Mouse (Mus musculus): ENCODE measurements around the gene Klf11. TPM values are rescaled to one million over a fixed set of nuclear protein-coding genes. Genes with fewer than 3 reads are reported as not detected.
"Not testable (repeated sequence)": the region's sequence is repeated elsewhere in the genome, so short reads cannot be mapped to it uniquely, and the experiment has no call there.

Klf11 gene
- polyA plus RNA-seq, 1 experiment from 2014 or later: 13.1 TPM

DNA sequence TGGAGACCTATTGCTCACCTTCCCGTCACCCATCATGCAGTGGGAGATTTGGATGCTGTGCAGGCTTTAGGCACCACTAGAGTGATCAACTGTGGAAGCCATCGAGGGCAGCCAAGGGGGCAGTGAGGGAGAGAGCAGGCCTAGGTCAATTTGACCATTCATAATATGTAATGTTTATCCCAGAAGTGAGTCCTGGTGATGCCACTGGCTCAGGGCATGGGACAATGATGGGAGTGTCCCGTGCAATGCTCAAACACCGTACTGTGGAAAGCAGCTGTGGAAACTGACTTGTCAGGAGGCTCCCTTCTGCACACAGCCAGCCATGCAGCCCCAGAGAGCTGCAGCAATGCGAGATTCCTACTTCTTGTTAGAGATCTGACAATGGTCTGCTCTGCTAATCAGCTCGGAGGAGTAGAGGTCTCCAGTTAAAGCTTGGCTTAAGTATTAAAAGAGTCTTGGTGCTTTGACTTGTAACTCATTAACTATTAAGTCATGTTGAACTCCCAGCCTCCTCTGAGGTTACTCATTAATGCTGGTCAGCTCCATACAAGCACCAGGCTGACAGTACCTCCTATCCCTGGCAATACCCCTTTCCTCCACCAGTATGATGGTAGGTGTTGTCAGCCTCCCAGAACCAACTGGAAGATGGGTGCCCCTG is 35.1 kb downstream of the Klf11 start:
- Histone ChIP-seq H3K27ac (replicated peaks) (no peak overlapping the region), H3K27me3 (peaks cover 13% of the 10 kb centered on the region), H3K9me3 (replicated peaks) (no peaks in the 10 kb centered on the region), H3K9ac (no peak overlapping the region), H3K4me2 (replicated peaks) (no peak overlapping the region), H3K4me1 (peaks cover 18% of the 10 kb centered on the region), H3K4me3 (replicated peaks) (no peak overlapping the region), H3K36me3 (no peaks in the 10 kb centered on the region)
- WGBS: 76% methylated on average over 6 of the region's 6 CpGs
- ATAC-seq (ENCODE audit: insufficient number of reproducible peaks, low FRiP score, low TSS enrichment, low read depth): no peak

GRCm38 (mm10) chr12:24686696-24687346 is 35.7 kb downstream of the Klf11 start:
- peaks cover 6% of the 10 kb centered on the region for H3K27me3 ChIP-seq
- H3K4me2 ChIP-seq (replicated peaks): no peak overlapping the region
- no peaks in the 10 kb centered on the region for H3K36me3 ChIP-seq
- no peak for ATAC-seq (ENCODE audit: insufficient number of reproducible peaks, low FRiP score, low TSS enrichment, low read depth)
- no peaks in the 10 kb centered on the region for H3K9me3 ChIP-seq (replicated peaks)
- H3K9ac ChIP-seq: no peak overlapping the region
- peaks cover 12% of the 10 kb centered on the region for H3K4me1 ChIP-seq
- no peak overlapping the region for H3K4me3 ChIP-seq (replicated peaks)
- no peak overlapping the region for H3K27ac ChIP-seq (replicated peaks)
- WGBS: 75% methylated on average over 11 of the region's 11 CpGs

- no peak overlapping the region for H3K9ac ChIP-seq
- no peaks in the 10 kb centered on the region for H3K36me3 ChIP-seq
- H3K27ac ChIP-seq (replicated peaks): no peak overlapping the region
- no peak for ATAC-seq (ENCODE audit: insufficient number of reproducible peaks, low FRiP score, low TSS enrichment, low read depth)
- H3K4me3 ChIP-seq (replicated peaks): no peak overlapping the region
- no peak overlapping the region for H3K4me2 ChIP-seq (replicated peaks)
- H3K27me3 ChIP-seq: no peaks in the 10 kb centered on the region
- no peaks in the 10 kb centered on the region for H3K4me1 ChIP-seq
- H3K9me3 ChIP-seq (replicated peaks): no peaks in the 10 kb centered on the region
- WGBS: 85% methylated on average over 3 of the region's 3 CpGs
Observed at GRCm38 (mm10) chr12:24690351-24690750, 39.3 kb downstream of the Klf11 start.

- ATAC-seq (ENCODE audit: insufficient number of reproducible peaks, low FRiP score, low TSS enrichment, low read depth): peak; percentile 34; the same call in 1 of the 2 replicates
- WGBS: 33% methylated on average over 16 of the region's 16 CpGs
- Histone ChIP-seq H3K27ac (replicated peaks) (no peak overlapping the region), H3K9ac (no peak overlapping the region), H3K4me3 (replicated peaks) (no peak overlapping the region), H3K36me3 (no peaks in the 10 kb centered on the region), H3K9me3 (replicated peaks) (no peaks in the 10 kb centered on the region), H3K4me2 (replicated peaks) (0 out of 2 replicates have a peak overlapping the region, but pooled peaks have one; percentile 22), H3K4me1 (no peaks in the 10 kb centered on the region), H3K27me3 (no peaks in the 10 kb centered on the region)
Observed at GRCm38 (mm10) chr12:24696500-24697483, 45.7 kb downstream of the Klf11 start.

- ATAC-seq (ENCODE audit: insufficient number of reproducible peaks, low FRiP score, low TSS enrichment, low read depth): no peak
Observed at GRCm38 (mm10) chr12:24697484-24698204, 46.6 kb downstream of the Klf11 start.

GRCm38 (mm10) chr12:24698514-24698913 is 47.4 kb downstream of the Klf11 start:
- H3K4me3 ChIP-seq (replicated peaks): no peak overlapping the region
- no peak for ATAC-seq (ENCODE audit: insufficient number of reproducible peaks, low FRiP score, low TSS enrichment, low read depth)
- H3K4me1 ChIP-seq: no peaks in the 10 kb centered on the region
- no peak overlapping the region for H3K4me2 ChIP-seq (replicated peaks)
- H3K27me3 ChIP-seq: no peaks in the 10 kb centered on the region
- 59% methylated on average over 3 of the region's 3 CpGs for WGBS
- H3K27ac ChIP-seq (replicated peaks): no peak overlapping the region
- no peak overlapping the region for H3K9ac ChIP-seq
- no peaks in the 10 kb centered on the region for H3K9me3 ChIP-seq (replicated peaks)
- H3K36me3 ChIP-seq: no peaks in the 10 kb centered on the region

More at GRCm38 (mm10) chr12:24697484-24698204, 46.6 kb downstream of the Klf11 start:
- Histone ChIP-seq H3K27ac (replicated peaks) (no peak overlapping the region), H3K4me1 (no peaks in the 10 kb centered on the region), H3K4me3 (replicated peaks) (no peak overlapping the region), H3K27me3 (no peaks in the 10 kb centered on the region), H3K9me3 (replicated peaks) (no peaks in the 10 kb centered on the region), H3K9ac (no peak overlapping the region), H3K36me3 (no peaks in the 10 kb centered on the region), H3K4me2 (replicated peaks) (0 out of 2 replicates have a peak overlapping the region, but pooled peaks have one; percentile 22)
- 59% methylated on average over 8 of the region's 8 CpGs for WGBS

DNA sequence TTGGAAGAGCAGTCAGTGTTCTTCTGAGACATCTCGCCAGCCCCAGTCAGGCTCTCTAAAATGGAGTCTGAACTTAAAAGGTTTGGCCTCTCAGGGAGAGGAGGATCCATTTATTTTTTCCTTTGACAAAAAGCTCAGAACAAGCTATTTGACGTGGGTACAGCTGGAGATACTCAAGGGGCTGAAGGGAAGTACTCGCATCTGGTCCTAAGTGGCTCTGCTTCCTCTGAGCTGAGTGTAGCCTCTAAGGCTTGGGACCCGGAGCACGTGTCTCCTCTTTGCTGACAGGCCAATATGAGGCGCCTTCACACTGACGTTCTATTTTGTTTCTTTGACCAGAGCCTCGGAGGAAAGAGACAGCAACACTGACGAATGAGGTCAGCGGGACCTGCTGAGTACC is 48.5 kb downstream of the Klf11 start:
- no peaks in the 10 kb centered on the region for H3K36me3 ChIP-seq
- H3K4me1 ChIP-seq: no peaks in the 10 kb centered on the region
- H3K9ac ChIP-seq: no peak overlapping the region
- no peak overlapping the region for H3K27ac ChIP-seq (replicated peaks)
- H3K4me3 ChIP-seq (replicated peaks): no peak overlapping the region
- 63% methylated on average over 10 of the region's 10 CpGs for WGBS
- no peak for ATAC-seq (ENCODE audit: insufficient number of reproducible peaks, low FRiP score, low TSS enrichment, low read depth)
- H3K9me3 ChIP-seq (replicated peaks): no peaks in the 10 kb centered on the region
- no peak overlapping the region for H3K4me2 ChIP-seq (replicated peaks)
- no peaks in the 10 kb centered on the region for H3K27me3 ChIP-seq

- H3K9me3 ChIP-seq (replicated peaks); H3K36me3 ChIP-seq; H3K4me2 ChIP-seq (replicated peaks); H3K4me1 ChIP-seq; H3K4me3 ChIP-seq (replicated peaks); ATAC-seq (ENCODE audit: insufficient number of reproducible peaks, low FRiP score, low TSS enrichment, low read depth); H3K9ac ChIP-seq; H3K27me3 ChIP-seq; H3K27ac ChIP-seq (replicated peaks): not testable (repeated sequence)
- WGBS: 89% methylated on average over 9 of the region's 9 CpGs
Observed at GRCm38 (mm10) chr12:24701621-24702020, 50.5 kb downstream of the Klf11 start.

DNA sequence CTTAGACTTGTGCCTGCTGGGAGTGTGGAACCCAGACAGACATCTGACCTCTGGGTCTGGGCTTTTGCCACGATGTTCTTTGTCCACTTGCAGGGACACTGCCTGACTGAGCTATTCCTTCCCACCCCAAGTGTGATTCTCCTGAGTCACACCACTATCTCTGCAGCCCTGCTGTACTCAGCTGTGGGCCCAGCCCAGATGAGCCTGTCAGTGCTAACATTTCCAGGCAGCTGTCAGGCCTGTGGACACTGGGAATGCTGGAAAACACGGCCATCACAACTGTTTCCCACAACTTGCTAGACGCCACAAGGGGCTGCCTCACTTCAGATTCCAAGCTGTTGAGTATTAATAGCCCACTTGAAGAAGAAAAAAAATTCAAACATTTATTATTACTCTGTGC is 51.9 kb downstream of the Klf11 start:
- Histone ChIP-seq H3K9me3 (replicated peaks) (no peaks in the 10 kb centered on the region), H3K27me3 (no peaks in the 10 kb centered on the region), H3K4me3 (replicated peaks) (no peak overlapping the region), H3K9ac (no peak overlapping the region; the same call in 1 of the 2 replicates), H3K36me3 (no peaks in the 10 kb centered on the region), H3K4me2 (replicated peaks) (no peak overlapping the region), H3K4me1 (peaks cover 17% of the 10 kb centered on the region), H3K27ac (replicated peaks) (no peak overlapping the region)
- 74% methylated on average over 3 of the region's 3 CpGs for WGBS
- no peak for ATAC-seq (ENCODE audit: insufficient number of reproducible peaks, low FRiP score, low TSS enrichment, low read depth)

DNA sequence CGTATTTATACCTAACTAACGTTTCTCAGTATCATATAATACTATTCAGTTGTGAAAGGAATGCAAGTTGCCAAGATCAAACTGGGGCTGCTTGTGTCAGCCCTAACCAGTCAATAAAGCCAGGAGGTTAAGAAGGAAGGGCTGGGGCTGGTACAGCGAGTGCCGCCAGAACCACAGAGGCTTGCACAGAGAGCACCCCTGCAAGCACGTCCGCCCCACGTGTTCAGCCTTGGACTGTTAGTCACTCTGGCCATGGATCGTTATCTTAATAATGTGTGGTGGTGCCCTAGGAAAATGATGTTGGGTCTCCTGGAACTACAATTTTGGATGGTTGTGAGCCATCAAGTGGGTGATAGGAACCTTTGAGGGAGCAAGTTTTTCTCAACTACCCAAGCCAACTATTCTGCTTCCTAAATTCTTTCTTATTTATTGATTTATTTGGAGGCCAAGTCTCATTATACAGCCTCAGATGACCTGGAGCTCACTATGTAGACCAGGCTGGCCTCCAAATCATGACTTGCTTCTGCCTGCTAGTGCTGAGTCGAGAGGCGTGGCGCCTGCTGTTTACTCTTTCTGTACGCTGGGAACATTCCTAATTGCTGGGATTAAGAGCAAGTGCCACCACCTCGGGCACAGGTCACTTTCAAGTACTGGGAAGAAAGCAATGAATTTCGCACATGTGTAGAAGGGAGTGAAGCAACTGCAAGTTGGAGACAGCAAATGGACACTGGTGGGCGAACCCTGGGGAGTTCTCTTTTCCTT is 54.6 kb downstream of the Klf11 start:
- Histone ChIP-seq H3K27ac (replicated peaks) (no peak overlapping the region), H3K36me3 (no peaks in the 10 kb centered on the region), H3K4me2 (replicated peaks) (no peak overlapping the region), H3K27me3 (no peaks in the 10 kb centered on the region), H3K4me1 (peaks cover 35% of the 10 kb centered on the region), H3K4me3 (replicated peaks) (no peak overlapping the region), H3K9me3 (replicated peaks) (no peaks in the 10 kb centered on the region), H3K9ac (no peak overlapping the region)
- no peak for ATAC-seq (ENCODE audit: insufficient number of reproducible peaks, low FRiP score, low TSS enrichment, low read depth)
- 81% methylated on average over 15 of the region's 15 CpGs for WGBS
